ENCODE assay signal across 28 mouse cellular contexts in the genomic region with DNA sequence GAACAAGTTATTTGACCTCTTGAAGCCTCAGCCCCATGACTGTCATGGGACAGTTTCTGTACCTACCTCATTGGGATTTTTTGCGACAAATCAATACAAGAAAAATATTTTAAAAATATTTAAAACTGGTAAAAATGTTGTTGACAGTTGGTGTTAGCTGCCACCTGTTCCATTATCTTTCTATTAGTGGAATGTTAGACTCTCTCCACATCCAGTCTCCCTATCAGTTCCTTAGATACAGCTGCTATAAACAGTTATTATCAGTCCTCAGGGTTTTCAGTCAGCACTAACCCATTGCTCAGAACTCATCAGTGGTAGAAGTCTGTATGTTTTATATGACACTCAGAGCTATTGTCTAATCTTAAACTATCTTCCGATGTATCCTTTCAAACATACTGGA.
"Had no signal": no experiment of that assay in that cellular context is flagged by ENCODE, and none has a peak within 500 bp of the region (broad histone marks: within the 10 kb centered on the region; RNA-seq: fewer than 3 reads in every experiment).

No protein-coding gene starts in this region.

- H3K9ac ChIP-seq: embryonic facial prominence, embryonic 12.5 days; embryonic facial prominence, embryonic 13.5 days; embryonic facial prominence, embryonic 15.5 days; forebrain, embryonic 12.5 days; forebrain, embryonic 13.5 days; forebrain, embryonic 15.5 days; forebrain, postnatal 0 days had no signal

- H3K4me3 ChIP-seq: embryonic facial prominence, embryonic 10.5 days; embryonic facial prominence, embryonic 12.5 days; embryonic facial prominence, embryonic 13.5 days; embryonic facial prominence, embryonic 15.5 days; erythroblast, embryonic 14.5 days; forebrain, embryonic 10.5 days; forebrain, embryonic 12.5 days; forebrain, embryonic 13.5 days; forebrain, embryonic 15.5 days; gastrocnemius, adult 2 months; heart, adult 2 months had no signal

- H3K27ac ChIP-seq: embryonic facial prominence, embryonic 10.5 days; embryonic facial prominence, embryonic 12.5 days; embryonic facial prominence, embryonic 13.5 days; embryonic facial prominence, embryonic 15.5 days; forebrain, embryonic 10.5 days; forebrain, embryonic 12.5 days; forebrain, embryonic 13.5 days; forebrain, embryonic 15.5 days; gastrocnemius, adult 2 months; heart, adult 2 months had no signal

- H3K4me1 ChIP-seq: embryonic facial prominence, embryonic 10.5 days; forebrain, embryonic 12.5 days had no signal

- H3K36me3 ChIP-seq: embryonic facial prominence, embryonic 10.5 days; embryonic facial prominence, embryonic 12.5 days; embryonic facial prominence, embryonic 15.5 days; forebrain, embryonic 10.5 days; forebrain, embryonic 12.5 days; forebrain, embryonic 15.5 days had no signal

- H3K9me3 ChIP-seq: embryonic facial prominence, embryonic 10.5 days; embryonic facial prominence, embryonic 12.5 days; embryonic facial prominence, embryonic 13.5 days; embryonic facial prominence, embryonic 15.5 days; forebrain, embryonic 10.5 days; forebrain, embryonic 12.5 days; forebrain, embryonic 13.5 days; forebrain, embryonic 15.5 days had no signal

- ATAC-seq: forebrain, embryonic 13.5 days; forebrain, embryonic 14.5 days; forebrain, embryonic 15.5 days; forebrain, embryonic 16.5 days; forebrain, postnatal 0 days had no signal

- H3K27me3 ChIP-seq: embryonic facial prominence, embryonic 12.5 days; embryonic facial prominence, embryonic 13.5 days; embryonic facial prominence, embryonic 15.5 days; forebrain, embryonic 12.5 days; forebrain, embryonic 13.5 days; forebrain, embryonic 15.5 days had no signal

- DNase-seq: cerebellum, adult 8-10 months; cerebellum, adult 9-10 months; cerebellum, adult 9-11 months; cerebellum, postnatal 10 days; cerebellum, postnatal 14 days; cerebellum, postnatal 25 days; cerebellum, postnatal 36 days; embryo, embryonic 11 days; forebrain, postnatal 0 days; gastrocnemius, adult 2 months; gastrocnemius, postnatal 10 days; gastrocnemius, postnatal 14 days; gastrocnemius, postnatal 25 days; gastrocnemius, postnatal 36 days; heart, adult 11 months; heart, adult 18-20 months; heart, adult 2 months had no signal
